8 mouse cellular contexts compared by ENCODE assay signal in genomic region chrX:20658026-20658652, GRCm38 (mm10). TPM values are rescaled to one million over a fixed set of nuclear protein-coding genes. Genes with fewer than 3 reads are reported as not detected.
DNase-seq lines count a peak whose midpoint lies in the region; ATAC-seq lines count a peak whose summit lies in the region.

Gene Uba1, plus strand, starts transcription at chrX:20658326.

- H3K9ac ChIP-seq in forebrain, embryonic 14.5 days (ENCODE audit: low read length): peak within 1 kb of the TSS; percentile 30; the same call in 1 of the 2 replicates
- peak within 1 kb of the TSS; percentile 51 for H3K9ac ChIP-seq in neural tube, embryonic 15.5 days (replicated peaks)

- peak; percentile 87 for ATAC-seq in cerebellum, adult (ENCODE audit: insufficient number of reproducible peaks, low FRiP score, low TSS enrichment)
- ATAC-seq in forebrain, embryonic 14.5 days: peak; percentile 83
- ATAC-seq in neural tube, embryonic 15.5 days (ENCODE audit: low FRiP score): peak; percentile 86

- DNase-seq in ES-CJ7 (ENCODE audit: low read depth, low spot score): peak; percentile 93
- DNase-seq in forebrain, embryonic 14.5 days (ENCODE audit: low spot score): peak; percentile 95
- DNase-seq in heart, postnatal 14 days: peak; percentile 66 to 74
- DNase-seq in layer of hippocampus, adult 11-12 months (ENCODE audit: low spot score): peak; percentile 81
- peak; percentile 74 to 79 for DNase-seq in lung, adult 18-20 months
- DNase-seq in testis, postnatal 14 days (ENCODE audit: low spot score): peak; percentile 79

- no peaks in the 10 kb centered on the region for H3K27me3 ChIP-seq in forebrain, embryonic 14.5 days (replicated peaks; ENCODE audit: control insufficient read depth, insufficient read depth, low read length)
- no peaks in the 10 kb centered on the region for H3K27me3 ChIP-seq in neural tube, embryonic 15.5 days (replicated peaks)

- WGBS in forebrain, embryonic 14.5 days: 27% methylated on average over 27 of the region's 27 CpGs
- WGBS in neural tube, embryonic 15.5 days: 24% methylated on average over 27 of the region's 27 CpGs

- H3K36me3 ChIP-seq in forebrain, embryonic 14.5 days (ENCODE audit: control insufficient read depth, insufficient read depth, low read length): no peaks in the 10 kb centered on the region
- H3K36me3 ChIP-seq in neural tube, embryonic 15.5 days: no peaks in the 10 kb centered on the region

- no peaks in the 10 kb centered on the region for H3K9me3 ChIP-seq in forebrain, embryonic 14.5 days (replicated peaks; ENCODE audit: control insufficient read depth, low read length)
- no peaks in the 10 kb centered on the region for H3K9me3 ChIP-seq in neural tube, embryonic 15.5 days (replicated peaks)

- no peak within 1 kb of the TSS; the same call in 1 of the 2 replicates for H3K27ac ChIP-seq in forebrain, embryonic 14.5 days (ENCODE audit: low read depth, low read length)
- peak within 1 kb of the TSS; percentile 54; the same call in 1 of the 2 replicates for H3K27ac ChIP-seq in neural tube, embryonic 15.5 days (replicated peaks)

- peak within 1 kb of the TSS; percentile 39 for H3K4me3 ChIP-seq in forebrain, embryonic 14.5 days (ENCODE audit: low read depth, low read length)
- peak within 1 kb of the TSS; percentile 49 for H3K4me3 ChIP-seq in neural tube, embryonic 15.5 days (replicated peaks)

- intact Hi-C loops in heart, postnatal 14 days (cut with DNase I): no loop called here

- no peaks in the 10 kb centered on the region for H3K4me1 ChIP-seq in forebrain, embryonic 14.5 days (ENCODE audit: control insufficient read depth, insufficient read depth, low read length)
- H3K4me1 ChIP-seq in neural tube, embryonic 15.5 days: 0 out of 2 replicates have a peak, but pooled peaks cover 3% of the 10 kb centered on the region

- H3K4me2 ChIP-seq in forebrain, embryonic 14.5 days (ENCODE audit: low read length): peak within 1 kb of the TSS; percentile 69
- H3K4me2 ChIP-seq in neural tube, embryonic 15.5 days: peak within 1 kb of the TSS; percentile 77

RNA-seq across cellular contexts. Expression of gene Uba1, which starts in this region (rescaled TPM):
- polyA plus RNA-seq in forebrain, embryonic 14.5 days (2014; fragmentation: Nextera tagmentation; extraction: Ambion mirVana): 287 and 341 TPM in 2 replicates
- total RNA-seq in heart, postnatal 14 days (2021): 100 to 1,000 TPM; 233 to 249 TPM
- polyA plus RNA-seq in neural tube, embryonic 15.5 days (2015; fragmentation: Nextera tagmentation; extraction: Ambion mirVana): 314 and 341 TPM in 2 replicates
